Mouse (Mus musculus) liver, embryonic 15.5 days (tissue): Measurements from ENCODE around the gene Pcolce. TPM values are rescaled to one million over a fixed set of nuclear protein-coding genes. Genes with fewer than 3 reads are reported as not detected.

Source experiments
- ATAC-seq: fragments of 200-750 bp; cut with Nextera tagmentation; 2 replicates; pipeline ENCODE4 v1.8.0; 2017; ENCODE audit warnings: moderate number of reproducible peaks, mild to moderate bottlenecking, moderate library complexity; ENCODE audit not compliant: insufficient read depth
- H3K27ac ChIP-seq: fragments of 300-500 bp; sonication (generic); replicated peaks from 2 replicates; pipeline ENCODE4 v1.5.1; 2015; ENCODE audit warnings: mild to moderate bottlenecking, inconsistent platforms
- H3K27me3 ChIP-seq: fragments of 300-500 bp; sonication (generic); 2 replicates; pipeline ENCODE4 v1.6.1; 2015; ENCODE audit warnings: mild to moderate bottlenecking, inconsistent platforms
- H3K36me3 ChIP-seq: fragments of 300-500 bp; sonication (generic); replicated peaks from 2 replicates; pipeline ENCODE4 v1.6.1; 2015; ENCODE audit warnings: moderate library complexity, mild to moderate bottlenecking, inconsistent platforms
- H3K4me1 ChIP-seq: fragments of 300-500 bp; sonication (generic); replicated peaks from 2 replicates; pipeline ENCODE4 v1.6.1; 2015; ENCODE audit warnings: inconsistent platforms
- H3K4me2 ChIP-seq: fragments of 300-500 bp; sonication (generic); 2 replicates; pipeline ENCODE4 v1.6.1; 2015; ENCODE audit warnings: moderate library complexity, mild to moderate bottlenecking, inconsistent platforms
- H3K4me3 ChIP-seq: fragments of 300-500 bp; sonication (generic); replicated peaks from 2 replicates; pipeline ENCODE4 v1.5.1; 2015; ENCODE audit warnings: mild to moderate bottlenecking, inconsistent platforms
- H3K9ac ChIP-seq: fragments of 300-500 bp; sonication (generic); 2 replicates; pipeline ENCODE4 v1.6.1; 2015; ENCODE audit warnings: moderate library complexity, mild to moderate bottlenecking, inconsistent platforms
- H3K9me3 ChIP-seq: fragments of 300-500 bp; sonication (generic); replicated peaks from 2 replicates; pipeline ENCODE4 v1.6.1; 2016; ENCODE audit warnings: inconsistent platforms
- WGBS: fragments of 180-500 bp; shearing (Covaris S2); methylation state at CpG from one replicate; pipeline ENCODE4 v1.1.7; 2015; ENCODE audit warnings: mixed read lengths; ENCODE audit not compliant: insufficient replicate concordance; 5-methylcytosine and 5-hydroxymethylcytosine counted together
- polyA plus RNA-seq: library from polyadenylated mRNA; unstranded; fragments of >200 nt; fragmentation: Nextera tagmentation; extraction: Ambion mirVana; gene quantifications from 2 replicates; pipeline ENCODE4 v1.2.1, GENCODE M21; 2015

The Pcolce gene
- polyA plus RNA-seq, 1 experiment from 2014 or later, result 16.6 TPM

DNA sequence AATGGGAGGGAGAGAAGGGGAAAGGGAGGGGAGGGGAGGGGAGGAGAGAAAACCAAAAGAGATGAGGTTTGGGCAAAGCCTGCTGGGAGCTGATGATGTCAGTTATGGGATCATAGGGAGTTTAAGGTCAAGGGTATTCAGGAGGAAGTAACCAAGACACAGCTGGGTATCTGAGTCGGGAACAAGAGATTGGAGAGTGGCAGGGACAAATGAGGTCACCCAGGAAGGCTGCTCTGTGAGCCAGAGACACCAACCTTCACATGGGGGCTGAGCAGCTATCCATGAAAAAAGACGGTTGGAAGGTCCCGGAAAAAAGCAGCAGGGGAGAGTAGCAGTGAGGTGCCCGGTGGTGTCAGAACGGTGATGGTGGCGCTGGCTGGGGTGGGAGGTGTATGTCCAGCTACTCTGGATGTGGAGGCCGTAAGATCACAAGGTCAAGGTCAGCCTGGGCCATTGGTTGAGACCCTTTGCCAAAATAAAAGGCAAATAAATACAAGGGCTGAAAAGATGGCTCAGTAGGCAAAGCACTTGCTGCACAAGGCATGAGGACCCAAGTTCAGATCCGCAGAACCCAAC, 45.3 kb downstream of the Pcolce start:
- peaks cover 49% of the 10 kb centered on the region for H3K4me1 ChIP-seq
- WGBS, result 77% methylated on average over 8 of the region's 8 CpGs

GRCm38 (mm10) chr5:137566416-137566815, 47.2 kb downstream of the Pcolce start:
- no peaks in the 10 kb centered on the region for H3K36me3 ChIP-seq
- 82% methylated on average over 5 of the region's 5 CpGs for WGBS

More for the DNA sequence above, 45.3 kb downstream of the Pcolce start:
- H3K9me3 ChIP-seq, result no peaks in the 10 kb centered on the region
- H3K27me3 ChIP-seq, result peaks cover 9% of the 10 kb centered on the region; the same call in 1 of the 2 replicates
- ATAC-seq, result no peak
- no peak overlapping the region for H3K4me2 ChIP-seq
- H3K36me3 ChIP-seq, result peaks cover 9% of the 10 kb centered on the region
- H3K4me3 ChIP-seq, result no peak overlapping the region
- H3K9ac ChIP-seq, result no peak overlapping the region
- no peak overlapping the region for H3K27ac ChIP-seq

DNA sequence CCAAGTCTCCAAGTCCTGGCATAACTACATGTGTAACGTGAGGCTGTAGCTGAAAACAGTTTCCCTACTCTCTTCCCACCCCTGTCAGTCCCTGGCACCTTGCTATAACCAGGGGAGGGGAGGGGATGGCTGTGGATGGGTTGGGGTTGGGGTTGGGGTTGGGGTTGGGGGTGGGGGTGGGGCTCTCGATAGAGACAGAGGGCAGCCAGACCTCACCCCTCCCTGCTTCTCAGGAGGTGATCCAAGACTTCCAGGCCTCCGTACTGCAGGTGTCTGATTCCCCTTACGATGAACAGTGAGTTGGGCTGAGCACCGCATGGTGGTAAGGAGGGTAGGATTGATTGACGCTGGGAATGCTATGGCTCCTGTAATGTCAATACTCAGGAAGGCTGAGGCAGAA, 47.8 kb downstream of the Pcolce start:
- no peak overlapping the region for H3K9ac ChIP-seq
- H3K4me3 ChIP-seq, result no peak overlapping the region
- WGBS, result 62% methylated on average over 6 of the region's 6 CpGs
- H3K27me3 ChIP-seq, result peaks cover 16% of the 10 kb centered on the region; the same call in 1 of the 2 replicates
- no peak overlapping the region for H3K4me2 ChIP-seq
- H3K4me1 ChIP-seq, result peaks cover 26% of the 10 kb centered on the region
- H3K27ac ChIP-seq, result no peak overlapping the region
- ATAC-seq, result no peak
- no peaks in the 10 kb centered on the region for H3K36me3 ChIP-seq
- no peaks in the 10 kb centered on the region for H3K9me3 ChIP-seq

More at GRCm38 (mm10) chr5:137566416-137566815, 47.2 kb downstream of the Pcolce start:
- H3K27me3 ChIP-seq, result peaks cover 16% of the 10 kb centered on the region; the same call in 1 of the 2 replicates
- H3K9me3 ChIP-seq, result no peaks in the 10 kb centered on the region
- peaks cover 33% of the 10 kb centered on the region for H3K4me1 ChIP-seq
- no peak overlapping the region for H3K27ac ChIP-seq
- H3K4me2 ChIP-seq, result no peak overlapping the region
- H3K4me3 ChIP-seq, result no peak overlapping the region
- ATAC-seq, result no peak
- no peak overlapping the region for H3K9ac ChIP-seq

- no peaks in the 10 kb centered on the region for H3K9me3 ChIP-seq
- H3K9ac ChIP-seq, result no peak overlapping the region
- no peak overlapping the region for H3K4me2 ChIP-seq
- peaks cover 36% of the 10 kb centered on the region for H3K27me3 ChIP-seq
- no peak for ATAC-seq
- no peaks in the 10 kb centered on the region; the same call in 1 of the 2 replicates for H3K4me1 ChIP-seq
- H3K36me3 ChIP-seq, result no peaks in the 10 kb centered on the region
- no peak overlapping the region for H3K27ac ChIP-seq
- WGBS, result 71% methylated on average over 10 of the region's 10 CpGs
- H3K4me3 ChIP-seq, result no peak overlapping the region
Measured at GRCm38 (mm10) chr5:137562965-137563364, 50.6 kb downstream of the Pcolce start.

- H3K4me2 ChIP-seq, result no peak overlapping the region
Measured at GRCm38 (mm10) chr5:137561556-137561955, 52.0 kb downstream of the Pcolce start.

More at GRCm38 (mm10) chr5:137561556-137561955, 52.0 kb downstream of the Pcolce start:
- H3K27me3 ChIP-seq, result peaks cover 33% of the 10 kb centered on the region
- H3K36me3 ChIP-seq, result no peaks in the 10 kb centered on the region
- no peak overlapping the region for H3K9ac ChIP-seq
- H3K9me3 ChIP-seq, result no peaks in the 10 kb centered on the region
- no peak overlapping the region for H3K27ac ChIP-seq
- H3K4me3 ChIP-seq, result no peak overlapping the region
- ATAC-seq, result no peak
- no peaks in the 10 kb centered on the region for H3K4me1 ChIP-seq
- WGBS, result 47% methylated on average over 6 of the region's 6 CpGs

Other genes with a start within 250 kb of the Pcolce start
- 0.07 and 0.25 TPM in 2 replicates for gene Zan, start 136.7 kb downstream of the Pcolce start, polyA plus RNA-seq
- gene Pop7, start 111.3 kb downstream of the Pcolce start, polyA plus RNA-seq, result 29.4 and 33.4 TPM in 2 replicates
- gene Gigyf1, start 95.2 kb downstream of the Pcolce start, polyA plus RNA-seq, result 3.2 and 3.8 TPM in 2 replicates
- gene Epo, start 80.5 kb downstream of the Pcolce start, polyA plus RNA-seq, result 0.68 and 1.0 TPM in 2 replicates
- 150 and 161 TPM in 2 replicates for gene Gnb2, start 80.3 kb downstream of the Pcolce start, polyA plus RNA-seq
- gene Actl6b, start 60.3 kb downstream of the Pcolce start, polyA plus RNA-seq, result 0.07 TPM in 2 replicates
- 55.1 and 65.5 TPM in 2 replicates for gene Tfr2, start 43.9 kb downstream of the Pcolce start, polyA plus RNA-seq
- 29.7 and 31.7 TPM in 2 replicates for gene Mospd3, start 12.7 kb downstream of the Pcolce start, polyA plus RNA-seq
- gene Fbxo24, start 15.2 kb upstream of the Pcolce start, polyA plus RNA-seq, result not detected in 2 replicates
- gene Lrch4, start 15.3 kb upstream of the Pcolce start, polyA plus RNA-seq, result 25.7 and 26.4 TPM in 2 replicates
- 6.0 and 7.8 TPM in 2 replicates for gene Gm20605, start 15.4 kb upstream of the Pcolce start, polyA plus RNA-seq
- 3.6 and 4.6 TPM in 2 replicates for gene Sap25, start 27.6 kb upstream of the Pcolce start, polyA plus RNA-seq
- 0.07 TPM in 1 of 2 replicates, not detected in the other for gene Irs3, start 31.9 kb upstream of the Pcolce start, polyA plus RNA-seq
- 35.3 and 35.6 TPM in 2 replicates for gene Agfg2, start 70.9 kb upstream of the Pcolce start, polyA plus RNA-seq
- gene Nyap1, start 127.8 kb upstream of the Pcolce start, polyA plus RNA-seq, result 0.21 and 0.39 TPM in 2 replicates
- gene Tsc22d4, start 131.9 kb upstream of the Pcolce start, polyA plus RNA-seq, result 68.8 and 75.1 TPM in 2 replicates
- 21.0 and 21.3 TPM in 2 replicates for gene Ppp1r35, start 165.1 kb upstream of the Pcolce start, polyA plus RNA-seq
- 4.0 and 5.0 TPM in 2 replicates for gene Mepce, start 173.9 kb upstream of the Pcolce start, polyA plus RNA-seq
- gene Zcwpw1, start 174.0 kb upstream of the Pcolce start, polyA plus RNA-seq, result 3.2 and 3.3 TPM in 2 replicates
- gene Pilra, start 222.5 kb upstream of the Pcolce start, polyA plus RNA-seq, result 4.0 and 4.7 TPM in 2 replicates
- gene Pilrb1, start 244.3 kb upstream of the Pcolce start, polyA plus RNA-seq, result 4.9 and 5.7 TPM in 2 replicates